8 mouse cellular contexts compared by ENCODE assay signal in genomic region chr4:127060585-127061290, GRCm38 (mm10). TPM values are rescaled to one million over a fixed set of nuclear protein-coding genes. Genes with fewer than 3 reads are reported as not detected.
DNase-seq lines count a peak whose midpoint lies in the region; ATAC-seq and TF ChIP-seq lines count a peak whose summit lies in the region.

Gene Zmym1 (minus strand): TSS chr4:127061152.

- intact Hi-C loops in heart, postnatal 10 days (cut with DNase I) = no loop called here

- peak within 1 kb of the TSS; percentile 57 for H3K27ac ChIP-seq in forebrain, embryonic 13.5 days
- peak within 1 kb of the TSS; percentile 60 for H3K27ac ChIP-seq in neural tube, embryonic 15.5 days (replicated peaks)

- peaks cover 40% of the 10 kb centered on the region for H3K36me3 ChIP-seq in E14TG2a.4 (ENCODE audit: insufficient read depth, low read length)
- peaks cover 19% of the 10 kb centered on the region for H3K36me3 ChIP-seq in forebrain, embryonic 13.5 days (ENCODE audit: poor library complexity, severe bottlenecking)
- peaks cover 17% of the 10 kb centered on the region for H3K36me3 ChIP-seq in neural tube, embryonic 15.5 days

- ATAC-seq in forebrain, embryonic 13.5 days = peak; percentile 93
- ATAC-seq in neural tube, embryonic 15.5 days (ENCODE audit: low FRiP score) = peak; percentile 91

- peak; percentile 86 for DNase-seq in c-Kit-positive CD71-positive TER-119-positive erythroid progenitor cells, embryonic 14.5 days (ENCODE audit: low spot score)
- peak; percentile 92 to 94 for DNase-seq in heart, postnatal 10 days
- peak; percentile 85 for DNase-seq in layer of hippocampus, adult 11-12 months (ENCODE audit: low spot score)
- peak; percentile 90 to 93 for DNase-seq in lung, adult 18-20 months
- DNase-seq in testis, postnatal 14 days (ENCODE audit: low spot score) = peak; percentile 91

- peaks cover 69% of the 10 kb centered on the region for H3K4me1 ChIP-seq in E14TG2a.4 (replicated peaks; ENCODE audit: low read depth, low read length)
- peaks cover 9% of the 10 kb centered on the region; the same call in 1 of the 2 replicates for H3K4me1 ChIP-seq in forebrain, embryonic 13.5 days
- peaks cover 15% of the 10 kb centered on the region for H3K4me1 ChIP-seq in neural tube, embryonic 15.5 days

- H3K9me3 ChIP-seq in E14TG2a.4 (ENCODE audit: low read length) = no peaks in the 10 kb centered on the region
- H3K9me3 ChIP-seq in forebrain, embryonic 13.5 days (replicated peaks) = no peaks in the 10 kb centered on the region
- no peaks in the 10 kb centered on the region for H3K9me3 ChIP-seq in neural tube, embryonic 15.5 days (replicated peaks)

- TF ChIP-seq CTCF in E14TG2a.4 (conservative IDR thresholded peaks at IDR 0.05; ENCODE audit: low read length) = no peak

- H3K27me3 ChIP-seq in E14TG2a.4 (ENCODE audit: insufficient read depth, low read length) = no peaks in the 10 kb centered on the region
- no peaks in the 10 kb centered on the region for H3K27me3 ChIP-seq in forebrain, embryonic 13.5 days
- H3K27me3 ChIP-seq in neural tube, embryonic 15.5 days (replicated peaks) = no peaks in the 10 kb centered on the region

- H3K4me3 ChIP-seq in E14TG2a.4 (replicated peaks; ENCODE audit: low read length) = peak within 1 kb of the TSS; percentile 95
- H3K4me3 ChIP-seq in forebrain, embryonic 13.5 days = peak within 1 kb of the TSS; percentile 88
- peak within 1 kb of the TSS; percentile 68 for H3K4me3 ChIP-seq in neural tube, embryonic 15.5 days (replicated peaks)

- H3K4me2 ChIP-seq in forebrain, embryonic 13.5 days = peak within 1 kb of the TSS; percentile 78
- H3K4me2 ChIP-seq in neural tube, embryonic 15.5 days = peak within 1 kb of the TSS; percentile 73

- WGBS in forebrain, embryonic 13.5 days = 1% methylated on average over 38 of the region's 38 CpGs
- WGBS in neural tube, embryonic 15.5 days = 2% methylated on average over 38 of the region's 38 CpGs

- H3K9ac ChIP-seq in forebrain, embryonic 13.5 days = peak within 1 kb of the TSS; percentile 89
- peak within 1 kb of the TSS; percentile 58 for H3K9ac ChIP-seq in neural tube, embryonic 15.5 days (replicated peaks)

RNA-seq across cellular contexts. Expression of gene Zmym1, which starts in this region (rescaled TPM):
- polyA plus RNA-seq in forebrain, embryonic 13.5 days (2015; fragmentation: Nextera tagmentation; extraction: Ambion mirVana) = 26.4 and 28.4 TPM in 2 replicates
- 1 to 10 TPM; 4.6 to 7.1 TPM for total RNA-seq in heart, postnatal 10 days (2021)
- polyA plus RNA-seq in neural tube, embryonic 15.5 days (2015; fragmentation: Nextera tagmentation; extraction: Ambion mirVana) = 24.6 and 25.6 TPM in 2 replicates

Comparison
In these comparisons a context has a peak if more than half of its experiments do, and no peak if none do; other contexts are left out.
1. Peak in every context shown above with its lines: DNase-seq, ATAC-seq, H3K4me3 ChIP-seq and H3K27ac ChIP-seq.